Mouse (Mus musculus) hematopoietic stem cell, adult 5-6 weeks (primary cell): ENCODE data around the gene Olfr811. TPM values are rescaled to one million over a fixed set of nuclear protein-coding genes. Genes with fewer than 3 reads are reported as not detected.

Experiments
- ATAC-seq, 2 experiments: fragments of 125-278 bp in 1 of 2; replicated peaks in 1 of 2; 2 replicates each; pipeline ENCODE4 v1.8.0; 2016 to 2017; ENCODE audit warnings: inconsistent platforms in 2 of 2, mild to moderate bottlenecking in 2 of 2, moderate number of reproducible peaks in 2 of 2, low read depth in 1 of 2, moderate TSS enrichment in 1 of 2; ENCODE audit not compliant: low FRiP score in 2 of 2, poor library complexity in 2 of 2, severe bottlenecking in 2 of 2, insufficient read depth in 1 of 2, low TSS enrichment in 1 of 2
- total RNA-seq: library from RNA; stranded (forward); fragments of 172-1452, 232-1000 nt; gene quantifications from 2 replicates; pipeline ENCODE4 v1.2.3, GENCODE M21; 2017

Olfr811 gene
- total RNA-seq, result not detected in 2 replicates

GRCm38 (mm10) chr10:129804296-129804695 lies at the start of gene Olfr811:
Olfr811 (minus strand) TSS chr10:129804396.
- no peak for ATAC-seq

GRCm38 (mm10) chr10:129847343-129847742 lies 43.1 kb upstream of the Olfr811 start:
- ATAC-seq, result no peak

- no peak for ATAC-seq
These were observed 41.8 kb upstream of the Olfr811 start, which contains the start of gene Olfr812 for GRCm38 (mm10) chr10:129845994-129846393. Olfr812 (minus strand) TSS chr10:129846094.

GRCm38 (mm10) chr10:129794817-129795216 lies 9.4 kb downstream of the Olfr811 start, which contains the start of gene Olfr810:
Olfr810 (minus strand) TSS chr10:129794917.
- ATAC-seq, result no peak

- no peak for ATAC-seq
These were observed 26.1 kb downstream of the Olfr811 start for GRCm38 (mm10) chr10:129778123-129778522.

GRCm38 (mm10) chr10:129774338-129774737 lies 29.9 kb downstream of the Olfr811 start, which contains the start of gene Olfr809:
Olfr809 (plus strand) TSS chr10:129774638.
- ATAC-seq, result no peak

GRCm38 (mm10) chr10:129765182-129765581 lies 39.0 kb downstream of the Olfr811 start, which contains the start of gene Olfr808:
Olfr808 (plus strand) TSS chr10:129765482.
- no peak for ATAC-seq

- ATAC-seq, result no peak
These were observed 46.5 kb downstream of the Olfr811 start, which contains the start of gene Olfr807 for GRCm38 (mm10) chr10:129757693-129758092. Olfr807 (minus strand) TSS chr10:129757793.

Other genes starting within 250 kb of the Olfr811 start
- not detected in 2 replicates for gene Olfr794, start 236.7 kb downstream of the Olfr811 start, total RNA-seq
- not detected in 2 replicates for gene Olfr796, start 191.8 kb downstream of the Olfr811 start, total RNA-seq
- gene Olfr798, start 176.5 kb downstream of the Olfr811 start, total RNA-seq, result not detected in 2 replicates
- not detected in 2 replicates for gene Olfr799, start 166.9 kb downstream of the Olfr811 start, total RNA-seq
- 0.25 TPM in 1 of 2 replicates, not detected in the other for gene Olfr800, start 146.7 kb downstream of the Olfr811 start, total RNA-seq
- not detected in 2 replicates for gene Olfr801, start 130.5 kb downstream of the Olfr811 start, total RNA-seq
- gene Olfr802, start 116.2 kb downstream of the Olfr811 start, total RNA-seq, result not detected in 2 replicates
- not detected in 2 replicates for gene Olfr803, start 110.1 kb downstream of the Olfr811 start, total RNA-seq
- gene Olfr804, start 101.2 kb downstream of the Olfr811 start, total RNA-seq, result not detected in 2 replicates
- not detected in 2 replicates for gene Olfr805, start 75.0 kb downstream of the Olfr811 start, total RNA-seq
- not detected in 2 replicates for gene Olfr806, start 62.5 kb downstream of the Olfr811 start, total RNA-seq
- not detected in 2 replicates for gene Olfr807, start 46.6 kb downstream of the Olfr811 start, total RNA-seq
- not detected in 2 replicates for gene Olfr808, start 38.9 kb downstream of the Olfr811 start, total RNA-seq
- not detected in 2 replicates for gene Olfr809, start 29.8 kb downstream of the Olfr811 start, total RNA-seq
- gene Olfr810, start 9.5 kb downstream of the Olfr811 start, total RNA-seq, result not detected in 2 replicates
- not detected in 2 replicates for gene Olfr812, start 41.7 kb upstream of the Olfr811 start, total RNA-seq
- not detected in 2 replicates for gene Olfr813, start 51.0 kb upstream of the Olfr811 start, total RNA-seq
- gene Olfr814, start 75.5 kb upstream of the Olfr811 start, total RNA-seq, result not detected in 2 replicates
- gene Olfr815, start 101.5 kb upstream of the Olfr811 start, total RNA-seq, result not detected in 2 replicates
- not detected in 2 replicates for gene Olfr816, start 111.2 kb upstream of the Olfr811 start, total RNA-seq
- not detected in 2 replicates for gene Olfr818, start 144.7 kb upstream of the Olfr811 start, total RNA-seq
- not detected in 2 replicates for gene Olfr819, start 162.9 kb upstream of the Olfr811 start, total RNA-seq
- not detected in 2 replicates for gene Olfr247, start 171.7 kb upstream of the Olfr811 start, total RNA-seq
- gene Gm10310, start 180.7 kb upstream of the Olfr811 start, total RNA-seq, result not detected in 2 replicates
- gene Olfr820, start 208.2 kb upstream of the Olfr811 start, total RNA-seq, result not detected in 2 replicates
- not detected in 2 replicates for gene Olfr821, start 226.0 kb upstream of the Olfr811 start, total RNA-seq